Mouse (Mus musculus) hindbrain, embryonic 16.5 days (tissue): ENCODE measurements at regions not wholly inside any gene's neighbourhood (a gene's known extent, or its start where the extent isn't known, plus 50 kb on each side); places are given as distances from the start of the nearest gene placed in this dataset.

Source experiments
- ATAC-seq: fragments of 200-750 bp; cut with Nextera tagmentation; 2 replicates; pipeline ENCODE4 v1.8.0; 2017; ENCODE audit warnings: moderate TSS enrichment, moderate library complexity
- H3K27ac ChIP-seq: fragments of 300-500 bp; sonication (generic); 2 replicates; pipeline ENCODE4 v1.5.1; 2014; ENCODE audit warnings: low read depth, mild to moderate bottlenecking, control low read depth, low read length, moderate library complexity
- H3K27me3 ChIP-seq: fragments of 300-500 bp; sonication (generic); replicated peaks from 2 replicates; pipeline ENCODE4 v1.6.1; 2014; ENCODE audit warnings: low read length; ENCODE audit not compliant: control insufficient read depth, insufficient read depth
- H3K36me3 ChIP-seq: fragments of 300-500 bp; sonication (generic); 2 replicates; pipeline ENCODE4 v1.6.1; 2014; ENCODE audit warnings: mild to moderate bottlenecking, low read length, moderate library complexity, mixed read lengths; ENCODE audit not compliant: control insufficient read depth, insufficient read depth
- H3K4me1 ChIP-seq: fragments of 300-500 bp; sonication (generic); 2 replicates; pipeline ENCODE4 v1.6.1; 2014; ENCODE audit warnings: low read depth, low read length; ENCODE audit not compliant: control insufficient read depth, insufficient read depth
- H3K4me2 ChIP-seq: fragments of 300-500 bp; sonication (generic); 2 replicates; pipeline ENCODE4 v1.6.1; 2014; ENCODE audit warnings: mild to moderate bottlenecking, low read length, control low read depth, moderate library complexity
- H3K4me3 ChIP-seq: fragments of 300-500 bp; sonication (generic); 2 replicates; pipeline ENCODE4 v1.5.1; 2014; ENCODE audit warnings: mild to moderate bottlenecking, low read length, control low read depth, moderate library complexity
- H3K9ac ChIP-seq: fragments of 300-500 bp; sonication (generic); 2 replicates; pipeline ENCODE4 v1.6.1; 2014; ENCODE audit warnings: low read depth, mild to moderate bottlenecking, control low read depth, low read length, moderate library complexity
- H3K9me3 ChIP-seq: fragments of 300-500 bp; sonication (generic); 2 replicates; pipeline ENCODE4 v1.6.1; 2014; ENCODE audit warnings: mild to moderate bottlenecking, low read length, moderate library complexity; ENCODE audit not compliant: control insufficient read depth
- WGBS: fragments of 180-500 bp; shearing (Covaris S2); extraction: QIAGEN DNeasy Blood & Tissue Kit; methylation state at CpG from one replicate; pipeline ENCODE4 v1.1.7; 2014; 5-methylcytosine and 5-hydroxymethylcytosine counted together

- Histone ChIP-seq H3K36me3 (no peaks in the 10 kb centered on the region), H3K4me3 (no peak overlapping the region), H3K27me3 (no peaks in the 10 kb centered on the region), H3K4me1 (no peaks in the 10 kb centered on the region; the same call in 1 of the 2 replicates), H3K9ac (no peak overlapping the region), H3K9me3 (no peaks in the 10 kb centered on the region), H3K4me2 (no peak overlapping the region), H3K27ac (no peak overlapping the region)
- ATAC-seq, result no peak
- 83% methylated on average over 6 of the region's 6 CpGs for WGBS
Observed at GRCm38 (mm10) chr2:74973386-74973785, 147.8 kb downstream of the Mtx2 start.

- Histone ChIP-seq H3K27ac (peak overlapping the region; percentile 49), H3K9me3 (no peaks in the 10 kb centered on the region), H3K4me2 (peak overlapping the region; percentile 48), H3K36me3 (no peaks in the 10 kb centered on the region), H3K4me1 (no peaks in the 10 kb centered on the region; the same call in 1 of the 2 replicates), H3K27me3 (no peaks in the 10 kb centered on the region), H3K4me3 (peak overlapping the region; percentile 5; the same call in 1 of the 2 replicates), H3K9ac (peak overlapping the region; percentile 2; the same call in 1 of the 2 replicates)
- ATAC-seq, result peak; percentile 85
- 55% methylated on average over 16 of the region's 16 CpGs for WGBS
Observed at GRCm38 (mm10) chr2:74974595-74975325, 149.2 kb downstream of the Mtx2 start.

GRCm38 (mm10) chr2:74977348-74977747, 151.7 kb downstream of the Mtx2 start:
- Histone ChIP-seq H3K27ac (no peak overlapping the region), H3K9me3 (no peaks in the 10 kb centered on the region), H3K4me2 (no peak overlapping the region), H3K4me1 (no peaks in the 10 kb centered on the region; the same call in 1 of the 2 replicates), H3K4me3 (no peak overlapping the region), H3K9ac (no peak overlapping the region), H3K36me3 (no peaks in the 10 kb centered on the region), H3K27me3 (no peaks in the 10 kb centered on the region)
- no peak for ATAC-seq
- WGBS, result 93% methylated on average over 3 of the region's 3 CpGs

- Histone ChIP-seq H3K9ac (no peak overlapping the region), H3K4me2 (no peak overlapping the region), H3K27ac (no peak overlapping the region), H3K4me3 (no peak overlapping the region), H3K4me1 (no peaks in the 10 kb centered on the region; the same call in 1 of the 2 replicates), H3K27me3 (no peaks in the 10 kb centered on the region), H3K9me3 (no peaks in the 10 kb centered on the region), H3K36me3 (no peaks in the 10 kb centered on the region)
- ATAC-seq, result no peak
- 85% methylated on average over 1 of the region's 1 CpGs for WGBS
Observed at GRCm38 (mm10) chr2:74977828-74978227, 152.2 kb downstream of the Mtx2 start.

GRCm38 (mm10) chr2:74981856-74982255, 156.3 kb downstream of the Mtx2 start:
- Histone ChIP-seq H3K4me3 (no peak overlapping the region), H3K27me3 (no peaks in the 10 kb centered on the region), H3K4me1 (no peaks in the 10 kb centered on the region), H3K36me3 (no peaks in the 10 kb centered on the region), H3K9ac (no peak overlapping the region), H3K27ac (no peak overlapping the region), H3K9me3 (no peaks in the 10 kb centered on the region), H3K4me2 (no peak overlapping the region)
- 88% methylated on average over 3 of the region's 3 CpGs for WGBS
- ATAC-seq, result no peak

- Histone ChIP-seq H3K4me3 (no peak overlapping the region), H3K9me3 (no peaks in the 10 kb centered on the region), H3K27me3 (no peaks in the 10 kb centered on the region), H3K4me1 (no peaks in the 10 kb centered on the region), H3K36me3 (no peaks in the 10 kb centered on the region), H3K27ac (no peak overlapping the region), H3K4me2 (no peak overlapping the region), H3K9ac (no peak overlapping the region)
- ATAC-seq, result no peak
- 82% methylated on average over 3 of the region's 3 CpGs for WGBS
Observed at GRCm38 (mm10) chr2:74993802-74994201, 168.2 kb downstream of the Mtx2 start.

GRCm38 (mm10) chr2:74994998-74995397, 169.4 kb downstream of the Mtx2 start:
- Histone ChIP-seq H3K9ac (no peak overlapping the region), H3K27ac (no peak overlapping the region), H3K9me3 (no peaks in the 10 kb centered on the region), H3K4me2 (no peak overlapping the region), H3K27me3 (no peaks in the 10 kb centered on the region), H3K4me1 (no peaks in the 10 kb centered on the region), H3K4me3 (no peak overlapping the region), H3K36me3 (no peaks in the 10 kb centered on the region)
- 32% methylated on average over 2 of the region's 2 CpGs for WGBS
- no peak for ATAC-seq

- Histone ChIP-seq H3K4me3 (no peak overlapping the region), H3K9me3 (no peaks in the 10 kb centered on the region), H3K9ac (no peak overlapping the region), H3K4me2 (no peak overlapping the region), H3K27me3 (no peaks in the 10 kb centered on the region), H3K4me1 (peaks cover 4% of the 10 kb centered on the region; the same call in 1 of the 2 replicates), H3K36me3 (no peaks in the 10 kb centered on the region), H3K27ac (no peak overlapping the region)
- no peak for ATAC-seq
- WGBS, result 92% methylated on average over 1 of the region's 1 CpGs
Observed at GRCm38 (mm10) chr2:74997736-74998135, 172.1 kb downstream of the Mtx2 start.

- WGBS, result 57% methylated on average over 10 of the region's 10 CpGs
- no peak overlapping the region for H3K27ac ChIP-seq
- H3K9me3 ChIP-seq, result no peaks in the 10 kb centered on the region
- H3K9ac ChIP-seq, result no peak overlapping the region
- H3K4me1 ChIP-seq, result peaks cover 4% of the 10 kb centered on the region; the same call in 1 of the 2 replicates
- no peak overlapping the region for H3K4me3 ChIP-seq
- no peak overlapping the region for H3K4me2 ChIP-seq
- no peaks in the 10 kb centered on the region for H3K27me3 ChIP-seq
- ATAC-seq, result no peak
- H3K36me3 ChIP-seq, result no peaks in the 10 kb centered on the region
Observed at GRCm38 (mm10) chr2:75000368-75000796, 174.8 kb downstream of the Mtx2 start.
